Mouse (Mus musculus) heart, postnatal 0 days (tissue): ENCODE data around the gene Olfr709-ps1.

Experiments
- CTCF ChIP-seq: IDR thresholded peaks from 2 replicates; pipeline ENCODE4 v1.5.1; 2016; ENCODE audit warnings: antibody characterized with exemption, control low read depth, low read depth
- EP300 ChIP-seq: IDR thresholded peaks from 2 replicates; pipeline ENCODE4 v1.6.1; 2016; ENCODE audit warnings: antibody characterized with exemption, low read depth

DNA sequence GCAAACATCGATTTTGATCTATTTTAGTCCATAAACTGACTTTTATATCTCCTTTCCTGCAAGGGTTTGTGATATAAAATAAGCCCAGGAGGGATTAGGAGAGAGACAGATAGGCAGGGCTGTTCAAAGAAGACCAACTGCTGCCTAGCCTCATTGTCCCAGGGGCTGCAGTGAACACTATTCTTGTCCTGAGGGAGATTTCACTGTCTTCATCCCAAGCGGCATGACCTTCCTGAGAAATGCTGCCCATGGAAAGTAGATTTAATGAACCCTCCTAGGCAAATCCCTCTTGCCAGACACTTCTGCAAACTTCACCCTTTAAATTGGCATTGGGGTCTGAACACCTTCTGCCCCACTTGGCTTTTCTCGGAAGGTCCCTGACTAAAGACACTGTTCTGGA, 55.2 kb downstream of the Olfr709-ps1 start, which contains the start of gene Olfr705:
- no peak for TF ChIP-seq CTCF
- TF ChIP-seq EP300: no peak
